Mouse (Mus musculus): ENCODE measurements around the gene Ss18l1. TPM values are rescaled to one million over a fixed set of nuclear protein-coding genes. Genes with fewer than 3 reads are reported as not detected.
A peak's percentile ranks its signal among the peaks of the same experiment; 100 is the strongest.

The Ss18l1 gene
- polyA plus RNA-seq, 1 experiment from 2014 or later, result 8.0 TPM

DNA sequence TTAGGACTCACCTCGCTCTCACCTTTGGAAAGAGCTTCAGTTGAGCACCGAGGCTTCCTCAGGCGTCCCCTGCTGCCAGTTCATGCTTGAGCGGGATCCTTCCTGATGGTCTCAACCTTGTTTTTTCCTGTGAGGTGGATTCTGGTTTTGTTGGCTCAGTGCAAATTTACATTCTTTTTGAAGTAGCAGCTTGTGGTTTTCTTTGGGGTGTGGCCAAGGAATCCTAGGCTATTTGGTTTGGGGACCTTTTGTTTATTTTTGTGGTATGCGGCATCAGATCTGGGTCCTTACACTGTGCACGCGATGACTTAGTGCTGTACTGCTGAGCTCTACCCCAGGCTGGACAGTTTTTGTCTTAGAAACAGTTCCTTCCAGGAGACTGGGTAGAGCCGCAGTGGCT lies 38.4 kb downstream of the Ss18l1 start:
- Histone ChIP-seq H3K4me3 (ENCODE audit: low read depth, low read length) (no peak overlapping the region), H3K27me3 (ENCODE audit: control insufficient read depth, insufficient read depth, low read length) (no peaks in the 10 kb centered on the region), H3K36me3 (replicated peaks; ENCODE audit: control insufficient read depth, insufficient read depth, low read depth, low read length) (no peaks in the 10 kb centered on the region), H3K9ac (replicated peaks; ENCODE audit: low read length) (no peak overlapping the region), H3K9me3 (replicated peaks; ENCODE audit: control insufficient read depth, low read length) (no peaks in the 10 kb centered on the region), H3K4me2 (ENCODE audit: low read depth, low read length) (no peak overlapping the region), H3K27ac (replicated peaks; ENCODE audit: low read depth, low read length) (no peak overlapping the region), H3K4me1 (ENCODE audit: control insufficient read depth, insufficient read depth, low read length) (no peaks in the 10 kb centered on the region)
- no peak for ATAC-seq (replicated peaks; ENCODE audit: insufficient number of reproducible peaks, low FRiP score, low TSS enrichment, low read depth)
- WGBS, result 89% methylated on average over 8 of the region's 8 CpGs
- no peak for DNase-seq (ENCODE audit: low spot score)

DNA sequence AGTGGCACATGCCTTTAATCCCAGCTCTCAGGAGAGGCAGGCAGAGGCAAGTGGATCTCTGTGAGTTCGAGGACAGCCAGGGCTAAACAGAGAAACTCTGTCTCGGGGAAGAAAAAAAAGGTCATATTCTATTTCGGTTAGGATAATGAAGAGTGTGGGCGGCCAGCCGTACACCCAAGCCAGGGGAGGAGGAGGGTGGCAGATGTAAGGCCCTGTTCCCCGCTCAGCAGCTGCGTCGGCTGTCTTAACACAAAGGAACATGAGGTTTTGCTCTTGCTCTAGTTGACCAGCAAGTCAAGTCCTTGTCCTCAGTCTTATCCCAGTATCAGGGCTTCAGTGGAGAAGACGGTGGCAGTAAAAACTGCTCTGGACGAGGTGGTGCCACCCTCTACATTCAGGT lies 40.8 kb downstream of the Ss18l1 start:
- H3K4me2 ChIP-seq (ENCODE audit: low read depth, low read length), result no peak overlapping the region
- no peaks in the 10 kb centered on the region for H3K4me1 ChIP-seq (ENCODE audit: control insufficient read depth, insufficient read depth, low read length)
- 84% methylated on average over 10 of the region's 10 CpGs for WGBS

DNA sequence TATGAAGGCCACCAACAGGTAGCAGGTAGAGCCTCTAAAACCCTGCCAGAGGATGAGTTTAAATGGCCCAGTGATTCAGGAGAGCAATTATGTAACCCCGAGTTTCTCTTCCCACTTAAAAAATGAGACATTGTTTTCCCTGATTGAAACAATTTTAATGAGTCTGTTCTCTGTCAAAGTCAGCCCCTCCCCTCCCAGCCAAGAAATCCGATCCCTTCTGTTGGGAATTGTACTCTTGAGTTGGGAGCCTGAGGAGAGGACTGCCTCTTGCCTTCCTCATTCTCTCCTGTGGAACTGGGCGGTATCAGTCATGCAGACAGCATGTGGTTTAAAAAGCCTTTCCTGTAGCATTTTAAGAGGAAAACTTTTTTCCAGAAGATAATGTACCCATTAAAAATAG lies 42.3 kb downstream of the Ss18l1 start:
- 17% methylated on average over 3 of the region's 3 CpGs for WGBS
- ATAC-seq (replicated peaks; ENCODE audit: insufficient number of reproducible peaks, low FRiP score, low TSS enrichment, low read depth) (no peak), DNase-seq (ENCODE audit: low spot score) (peak; percentile 36)

More for the DNA sequence above, 40.8 kb downstream of the Ss18l1 start:
- DNase-seq (ENCODE audit: low spot score) (no peak), ATAC-seq (replicated peaks; ENCODE audit: insufficient number of reproducible peaks, low FRiP score, low TSS enrichment, low read depth) (no peak)
- Histone ChIP-seq H3K36me3 (replicated peaks; ENCODE audit: control insufficient read depth, insufficient read depth, low read depth, low read length) (no peaks in the 10 kb centered on the region), H3K9me3 (replicated peaks; ENCODE audit: control insufficient read depth, low read length) (no peaks in the 10 kb centered on the region), H3K9ac (replicated peaks; ENCODE audit: low read length) (no peak overlapping the region), H3K27ac (replicated peaks; ENCODE audit: low read depth, low read length) (no peak overlapping the region), H3K4me3 (ENCODE audit: low read depth, low read length) (no peak overlapping the region), H3K27me3 (ENCODE audit: control insufficient read depth, insufficient read depth, low read length) (no peaks in the 10 kb centered on the region)

DNA sequence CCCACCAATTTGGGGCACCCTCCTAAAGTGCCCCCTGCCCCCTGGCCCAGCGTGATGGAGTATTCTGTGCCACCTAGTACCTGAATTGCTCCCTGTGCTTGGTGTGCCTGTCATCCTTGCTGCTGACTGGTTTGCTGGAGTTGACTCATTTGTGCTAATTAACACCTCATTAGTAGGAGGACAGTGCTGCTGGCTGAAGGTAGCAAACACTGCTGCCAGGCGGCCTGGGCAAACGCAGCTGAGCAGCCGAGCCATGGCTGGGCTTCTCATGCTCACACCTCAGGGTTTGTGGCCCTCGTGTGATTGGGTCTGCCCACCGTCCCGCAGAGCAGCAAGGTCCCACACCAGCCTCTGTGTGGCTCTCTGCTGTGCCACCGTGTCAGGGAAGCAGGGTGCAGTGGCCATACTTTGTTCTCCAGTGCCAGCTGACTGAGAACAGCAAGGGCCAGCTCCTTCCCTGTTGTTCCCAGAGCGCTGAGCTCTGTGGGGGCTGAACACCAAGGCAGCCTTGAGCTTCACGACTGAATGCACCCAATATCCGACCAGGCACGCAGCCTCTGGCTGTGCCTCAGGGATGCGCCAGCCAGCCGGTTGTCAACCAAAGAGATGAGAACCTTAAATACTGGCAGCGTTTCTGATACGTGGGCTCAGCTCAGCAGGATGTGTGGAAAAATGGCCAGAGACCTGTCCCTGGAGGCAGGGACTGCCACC lies 43.8 kb downstream of the Ss18l1 start:
- no peak for ATAC-seq (replicated peaks; ENCODE audit: insufficient number of reproducible peaks, low FRiP score, low TSS enrichment, low read depth)
- 80% methylated on average over 16 of the region's 16 CpGs for WGBS

More for the DNA sequence above, 42.3 kb downstream of the Ss18l1 start:
- Histone ChIP-seq H3K36me3 (replicated peaks; ENCODE audit: control insufficient read depth, insufficient read depth, low read depth, low read length) (no peaks in the 10 kb centered on the region), H3K9me3 (replicated peaks; ENCODE audit: control insufficient read depth, low read length) (no peaks in the 10 kb centered on the region), H3K4me1 (ENCODE audit: control insufficient read depth, insufficient read depth, low read length) (no peaks in the 10 kb centered on the region), H3K27me3 (ENCODE audit: control insufficient read depth, insufficient read depth, low read length) (no peaks in the 10 kb centered on the region), H3K9ac (replicated peaks; ENCODE audit: low read length) (no peak overlapping the region), H3K27ac (replicated peaks; ENCODE audit: low read depth, low read length) (no peak overlapping the region), H3K4me2 (ENCODE audit: low read depth, low read length) (no peak overlapping the region), H3K4me3 (ENCODE audit: low read depth, low read length) (no peak overlapping the region)

DNA sequence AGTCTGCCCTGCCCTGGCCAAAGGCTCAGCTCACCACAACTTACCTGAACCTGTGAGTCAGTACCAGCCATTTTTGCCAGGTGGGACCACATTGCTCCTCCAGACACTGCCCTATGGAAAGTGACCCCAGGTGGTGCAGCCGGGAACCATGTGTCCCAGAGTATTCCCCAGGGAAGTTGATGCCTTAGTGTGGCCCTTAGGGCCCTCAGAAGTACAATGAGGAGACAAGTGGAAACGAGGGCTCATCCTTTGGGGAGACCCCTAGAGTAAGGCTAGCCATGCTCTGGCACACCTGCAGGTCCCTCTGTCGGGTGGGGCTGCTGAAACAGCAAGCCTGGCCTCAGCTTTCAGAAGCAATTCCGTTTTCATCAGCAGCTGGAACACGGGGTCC lies 44.3 kb downstream of the Ss18l1 start:
- Histone ChIP-seq H3K4me1 (ENCODE audit: control insufficient read depth, insufficient read depth, low read length) (no peaks in the 10 kb centered on the region), H3K4me2 (ENCODE audit: low read depth, low read length) (no peak overlapping the region), H3K27me3 (ENCODE audit: control insufficient read depth, insufficient read depth, low read length) (no peaks in the 10 kb centered on the region), H3K27ac (replicated peaks; ENCODE audit: low read depth, low read length) (no peak overlapping the region), H3K4me3 (ENCODE audit: low read depth, low read length) (no peak overlapping the region), H3K36me3 (replicated peaks; ENCODE audit: control insufficient read depth, insufficient read depth, low read depth, low read length) (no peaks in the 10 kb centered on the region), H3K9me3 (replicated peaks; ENCODE audit: control insufficient read depth, low read length) (no peaks in the 10 kb centered on the region), H3K9ac (replicated peaks; ENCODE audit: low read length) (no peak overlapping the region)
- ATAC-seq (replicated peaks; ENCODE audit: insufficient number of reproducible peaks, low FRiP score, low TSS enrichment, low read depth), result no peak
- 85% methylated on average over 5 of the region's 5 CpGs for WGBS
- DNase-seq (ENCODE audit: low spot score), result no peak

More for the DNA sequence above, 43.8 kb downstream of the Ss18l1 start:
- Histone ChIP-seq H3K4me3 (ENCODE audit: low read depth, low read length) (no peak overlapping the region), H3K4me2 (ENCODE audit: low read depth, low read length) (no peak overlapping the region), H3K9ac (replicated peaks; ENCODE audit: low read length) (no peak overlapping the region), H3K4me1 (ENCODE audit: control insufficient read depth, insufficient read depth, low read length) (no peaks in the 10 kb centered on the region), H3K9me3 (replicated peaks; ENCODE audit: control insufficient read depth, low read length) (no peaks in the 10 kb centered on the region), H3K27ac (replicated peaks; ENCODE audit: low read depth, low read length) (no peak overlapping the region), H3K27me3 (ENCODE audit: control insufficient read depth, insufficient read depth, low read length) (no peaks in the 10 kb centered on the region), H3K36me3 (replicated peaks; ENCODE audit: control insufficient read depth, insufficient read depth, low read depth, low read length) (no peaks in the 10 kb centered on the region)
- no peak for DNase-seq (ENCODE audit: low spot score)

GRCm38 (mm10) chr2:180087472-180087871 lies 45.2 kb downstream of the Ss18l1 start:
- no peak overlapping the region for H3K4me3 ChIP-seq (ENCODE audit: low read depth, low read length)
- no peak overlapping the region for H3K4me2 ChIP-seq (ENCODE audit: low read depth, low read length)
- no peak overlapping the region for H3K9ac ChIP-seq (replicated peaks; ENCODE audit: low read length)
- no peaks in the 10 kb centered on the region for H3K4me1 ChIP-seq (ENCODE audit: control insufficient read depth, insufficient read depth, low read length)
- no peaks in the 10 kb centered on the region for H3K36me3 ChIP-seq (replicated peaks; ENCODE audit: control insufficient read depth, insufficient read depth, low read depth, low read length)
- ATAC-seq (replicated peaks; ENCODE audit: insufficient number of reproducible peaks, low FRiP score, low TSS enrichment, low read depth), result no peak
- no peak for DNase-seq (ENCODE audit: low spot score)
- no peaks in the 10 kb centered on the region for H3K27me3 ChIP-seq (ENCODE audit: control insufficient read depth, insufficient read depth, low read length)
- WGBS, result 91% methylated on average over 4 of the region's 4 CpGs
- H3K9me3 ChIP-seq (replicated peaks; ENCODE audit: control insufficient read depth, low read length), result no peaks in the 10 kb centered on the region
- no peak overlapping the region for H3K27ac ChIP-seq (replicated peaks; ENCODE audit: low read depth, low read length)

GRCm38 (mm10) chr2:180090285-180090684 lies 48.0 kb downstream of the Ss18l1 start:
- H3K36me3 ChIP-seq (replicated peaks; ENCODE audit: control insufficient read depth, insufficient read depth, low read depth, low read length), result no peaks in the 10 kb centered on the region
- no peaks in the 10 kb centered on the region for H3K27me3 ChIP-seq (ENCODE audit: control insufficient read depth, insufficient read depth, low read length)
- no peak for ATAC-seq (replicated peaks; ENCODE audit: insufficient number of reproducible peaks, low FRiP score, low TSS enrichment, low read depth)
- no peak overlapping the region for H3K9ac ChIP-seq (replicated peaks; ENCODE audit: low read length)
- no peaks in the 10 kb centered on the region for H3K9me3 ChIP-seq (replicated peaks; ENCODE audit: control insufficient read depth, low read length)
- WGBS, result 54% methylated on average over 11 of the region's 11 CpGs
- no peaks in the 10 kb centered on the region for H3K4me1 ChIP-seq (ENCODE audit: control insufficient read depth, insufficient read depth, low read length)
- H3K27ac ChIP-seq (replicated peaks; ENCODE audit: low read depth, low read length), result no peak overlapping the region
- no peak for DNase-seq (ENCODE audit: low spot score)
- H3K4me2 ChIP-seq (ENCODE audit: low read depth, low read length), result no peak overlapping the region
- H3K4me3 ChIP-seq (ENCODE audit: low read depth, low read length), result no peak overlapping the region

DNA sequence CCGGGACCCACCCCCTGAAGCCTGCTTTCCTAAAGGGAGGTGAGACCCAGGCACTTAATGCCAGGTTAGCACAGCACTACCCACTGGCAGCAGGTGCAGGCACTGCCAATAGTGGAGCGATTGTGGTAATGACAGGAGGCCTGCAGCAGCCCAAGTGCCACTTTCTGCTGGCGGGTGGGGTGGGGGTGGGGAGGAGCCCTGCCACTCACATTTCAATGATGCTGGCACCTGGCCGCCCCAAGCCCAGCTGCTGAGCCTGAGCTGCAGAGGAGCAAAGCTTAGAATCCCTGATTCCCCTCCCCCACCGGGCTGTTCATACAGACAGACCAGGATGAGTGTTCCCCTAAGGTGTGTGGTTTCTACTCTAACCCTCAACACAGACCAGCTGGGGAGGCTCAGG lies 53.4 kb downstream of the Ss18l1 start:
- H3K9ac ChIP-seq (replicated peaks; ENCODE audit: low read length), result no peak overlapping the region
- H3K4me1 ChIP-seq (ENCODE audit: control insufficient read depth, insufficient read depth, low read length), result no peaks in the 10 kb centered on the region
- 32% methylated on average over 5 of the region's 5 CpGs for WGBS
- H3K9me3 ChIP-seq (replicated peaks; ENCODE audit: control insufficient read depth, low read length), result no peaks in the 10 kb centered on the region
- H3K27me3 ChIP-seq (ENCODE audit: control insufficient read depth, insufficient read depth, low read length), result peaks cover 12% of the 10 kb centered on the region
- H3K27ac ChIP-seq (replicated peaks; ENCODE audit: low read depth, low read length), result no peak overlapping the region
- no peak overlapping the region for H3K4me2 ChIP-seq (ENCODE audit: low read depth, low read length)
- ATAC-seq (replicated peaks; ENCODE audit: insufficient number of reproducible peaks, low FRiP score, low TSS enrichment, low read depth) (0 out of 2 replicates have a peak, but pooled peaks have one; percentile 32), DNase-seq (ENCODE audit: low spot score) (peak; percentile 7)
- no peaks in the 10 kb centered on the region for H3K36me3 ChIP-seq (replicated peaks; ENCODE audit: control insufficient read depth, insufficient read depth, low read depth, low read length)
- no peak overlapping the region for H3K4me3 ChIP-seq (ENCODE audit: low read depth, low read length)
